Mouse (Mus musculus) lung, embryonic 16.5 days (tissue): Measurements from ENCODE around the gene Birc7. TPM values are rescaled to one million over a fixed set of nuclear protein-coding genes. Genes with fewer than 3 reads are reported as not detected.

Experiments used
- ATAC-seq: fragments of 200-750 bp; cut with Nextera tagmentation; 2 replicates; pipeline ENCODE4 v1.8.0; 2017; ENCODE audit warnings: low read depth, mild to moderate bottlenecking, moderate library complexity
- H3K27ac ChIP-seq: fragments of 300-500 bp; sonication (generic); 2 replicates; pipeline ENCODE4 v1.5.1; 2014; ENCODE audit warnings: mild to moderate bottlenecking, control low read depth, low read length
- H3K27me3 ChIP-seq: fragments of 300-500 bp; sonication (generic); 2 replicates; pipeline ENCODE4 v1.6.1; 2014; ENCODE audit warnings: low read depth, low read length, mixed read lengths; ENCODE audit not compliant: control insufficient read depth, insufficient read depth
- H3K36me3 ChIP-seq: fragments of 300-500 bp; sonication (generic); 2 replicates; pipeline ENCODE4 v1.6.1; 2014; ENCODE audit warnings: low read length; ENCODE audit not compliant: control insufficient read depth, insufficient read depth
- H3K4me1 ChIP-seq: fragments of 300-500 bp; sonication (generic); replicated peaks from 2 replicates; pipeline ENCODE4 v1.6.1; 2014; ENCODE audit warnings: low read length, mixed read lengths; ENCODE audit not compliant: control insufficient read depth, insufficient read depth
- H3K4me2 ChIP-seq: fragments of 300-500 bp; sonication (generic); 2 replicates; pipeline ENCODE4 v1.6.1; 2014; ENCODE audit warnings: low read depth, low read length, control low read depth
- H3K4me3 ChIP-seq: fragments of 300-500 bp; sonication (generic); 2 replicates; pipeline ENCODE4 v1.5.1; 2014; ENCODE audit warnings: mild to moderate bottlenecking, low read length, control low read depth
- H3K9ac ChIP-seq: fragments of 300-500 bp; sonication (generic); 2 replicates; pipeline ENCODE4 v1.6.1; 2014; ENCODE audit warnings: low read length, control low read depth
- H3K9me3 ChIP-seq: fragments of 300-500 bp; sonication (generic); 2 replicates; pipeline ENCODE4 v1.6.1; 2016; ENCODE audit warnings: low read length; ENCODE audit not compliant: control insufficient read depth
- WGBS: fragments of 180-500 bp; shearing (Covaris S2); extraction: QIAGEN DNeasy Blood & Tissue Kit; methylation state at CpG from one replicate; pipeline ENCODE4 v1.1.7; 2014; 5-methylcytosine and 5-hydroxymethylcytosine counted together
- polyA plus RNA-seq: library from polyadenylated mRNA; unstranded; fragments of >200 nt; fragmentation: Nextera tagmentation; extraction: Ambion mirVana; gene quantifications from 2 replicates; pipeline ENCODE4 v1.2.1, GENCODE M21; 2015

Gene Birc7
- polyA plus RNA-seq, 1 experiment from 2014 or later: not detected

- H3K9ac ChIP-seq: peak overlapping the region; percentile 19
- no peaks in the 10 kb centered on the region for H3K36me3 ChIP-seq
- ATAC-seq: peak; percentile 6; the same call in 1 of the 2 replicates
- no peak overlapping the region for H3K27ac ChIP-seq
- H3K4me2 ChIP-seq: peak overlapping the region; percentile 67
- H3K27me3 ChIP-seq: peaks cover 86% of the 10 kb centered on the region
- H3K4me3 ChIP-seq: peak overlapping the region; percentile 48
- H3K9me3 ChIP-seq: no peaks in the 10 kb centered on the region
- H3K4me1 ChIP-seq: peaks cover 15% of the 10 kb centered on the region
- whole genome bisulfite sequencing: under 1% methylated on average over 89 of the region's 97 CpGs
Measured at GRCm38 (mm10) chr2:180892841-180893521, 35.8 kb upstream of the Birc7 start.

- ATAC-seq: no peak
- no peaks in the 10 kb centered on the region for H3K9me3 ChIP-seq
- H3K27me3 ChIP-seq: peaks cover 81% of the 10 kb centered on the region
- H3K9ac ChIP-seq: peak overlapping the region; percentile 19
- H3K36me3 ChIP-seq: no peaks in the 10 kb centered on the region
- H3K4me3 ChIP-seq: peak overlapping the region; percentile 48
- WGBS: under 1% methylated on average over 44 of the region's 50 CpGs
- no peak overlapping the region for H3K27ac ChIP-seq
- H3K4me1 ChIP-seq: peaks cover 15% of the 10 kb centered on the region
- peak overlapping the region; percentile 67 for H3K4me2 ChIP-seq
Measured at GRCm38 (mm10) chr2:180893537-180894028, 35.2 kb upstream of the Birc7 start.

- Histone ChIP-seq H3K36me3 (no peaks in the 10 kb centered on the region), H3K4me1 (peaks cover 15% of the 10 kb centered on the region), H3K27ac (no peak overlapping the region), H3K9me3 (no peaks in the 10 kb centered on the region), H3K4me2 (peak overlapping the region; percentile 67), H3K4me3 (peak overlapping the region; percentile 48), H3K9ac (no peak overlapping the region), H3K27me3 (peaks cover 75% of the 10 kb centered on the region)
- peak; percentile 52 for ATAC-seq
- WGBS: 0% methylated on average over 55 of the region's 57 CpGs
Measured at GRCm38 (mm10) chr2:180894029-180894623, 34.7 kb upstream of the Birc7 start.

DNA sequence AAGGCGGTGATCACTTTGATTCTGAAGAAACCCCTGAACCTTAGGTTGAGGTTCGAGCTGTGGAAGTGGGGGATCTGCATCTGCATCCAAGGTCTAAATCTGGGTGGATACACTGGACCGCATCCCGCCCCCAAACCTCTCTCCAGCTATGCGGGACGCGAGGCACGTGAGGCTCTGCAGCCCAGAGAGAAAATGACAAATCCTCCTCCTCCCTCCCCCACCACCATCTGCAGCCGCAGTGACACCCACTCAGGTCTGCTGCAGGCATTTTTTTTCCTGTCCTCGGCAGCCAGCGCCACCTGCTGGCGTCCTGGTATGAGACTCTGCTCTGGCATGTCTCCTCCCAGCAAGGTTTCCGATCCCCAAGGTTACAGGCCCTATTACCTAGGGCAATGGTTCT, 34.1 kb upstream of the Birc7 start:
- 0 out of 2 replicates have a peak, but pooled peaks have one; percentile 11 for ATAC-seq
- peaks cover 69% of the 10 kb centered on the region for H3K27me3 ChIP-seq
- H3K27ac ChIP-seq: no peak overlapping the region
- H3K9ac ChIP-seq: no peak overlapping the region
- no peaks in the 10 kb centered on the region for H3K36me3 ChIP-seq
- under 1% methylated on average over 13 of the region's 13 CpGs for WGBS
- H3K4me1 ChIP-seq: peaks cover 15% of the 10 kb centered on the region
- peak overlapping the region; percentile 48 for H3K4me3 ChIP-seq
- H3K9me3 ChIP-seq: no peaks in the 10 kb centered on the region
- H3K4me2 ChIP-seq: no peak overlapping the region

DNA sequence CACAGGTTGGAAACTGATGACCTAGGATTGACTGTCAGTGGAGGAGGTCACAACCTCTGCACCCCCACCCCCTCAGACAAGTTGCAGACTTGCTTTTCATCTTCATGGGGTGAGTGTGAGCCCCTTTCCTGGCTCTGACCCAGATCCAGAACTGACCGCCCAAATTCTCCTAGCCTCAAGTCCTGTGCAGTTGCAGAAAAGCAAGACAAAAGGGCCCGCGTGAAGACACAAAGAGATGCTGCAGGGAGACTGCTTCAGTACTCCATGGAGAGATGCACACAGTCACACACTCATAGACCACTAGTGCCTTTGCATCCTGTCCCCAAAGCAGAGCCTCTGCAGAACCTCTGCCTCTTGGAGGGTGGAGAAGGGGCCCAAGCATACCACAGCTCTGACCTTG, 33.5 kb upstream of the Birc7 start:
- Histone ChIP-seq H3K4me1 (peaks cover 15% of the 10 kb centered on the region), H3K36me3 (no peaks in the 10 kb centered on the region), H3K9me3 (no peaks in the 10 kb centered on the region), H3K4me3 (no peak overlapping the region), H3K27ac (no peak overlapping the region), H3K27me3 (peaks cover 63% of the 10 kb centered on the region), H3K9ac (no peak overlapping the region), H3K4me2 (no peak overlapping the region)
- no peak for ATAC-seq
- 75% methylated on average over 3 of the region's 3 CpGs for WGBS

- 67% methylated on average over 11 of the region's 11 CpGs for WGBS
- Histone ChIP-seq H3K9ac (no peak overlapping the region), H3K4me1 (peaks cover 15% of the 10 kb centered on the region), H3K4me3 (no peak overlapping the region), H3K9me3 (no peaks in the 10 kb centered on the region), H3K4me2 (no peak overlapping the region), H3K27ac (no peak overlapping the region), H3K27me3 (peaks cover 57% of the 10 kb centered on the region), H3K36me3 (no peaks in the 10 kb centered on the region)
- no peak for ATAC-seq
Measured at GRCm38 (mm10) chr2:180895837-180896525, 32.8 kb upstream of the Birc7 start.

GRCm38 (mm10) chr2:180896819-180897625, 31.8 kb upstream of the Birc7 start:
- ATAC-seq: no peak
- Histone ChIP-seq H3K4me2 (no peak overlapping the region), H3K36me3 (no peaks in the 10 kb centered on the region), H3K9me3 (no peaks in the 10 kb centered on the region), H3K27me3 (peaks cover 46% of the 10 kb centered on the region), H3K9ac (no peak overlapping the region), H3K4me3 (no peak overlapping the region), H3K27ac (no peak overlapping the region), H3K4me1 (peaks cover 15% of the 10 kb centered on the region)
- 66% methylated on average over 15 of the region's 15 CpGs for WGBS

- Histone ChIP-seq H3K27ac (no peak overlapping the region), H3K27me3 (peaks cover 38% of the 10 kb centered on the region), H3K4me2 (no peak overlapping the region), H3K4me3 (no peak overlapping the region), H3K9ac (no peak overlapping the region), H3K4me1 (peaks cover 13% of the 10 kb centered on the region), H3K9me3 (no peaks in the 10 kb centered on the region), H3K36me3 (no peaks in the 10 kb centered on the region)
- whole genome bisulfite sequencing: 85% methylated on average over 6 of the region's 6 CpGs
- no peak for ATAC-seq
Measured at GRCm38 (mm10) chr2:180897857-180898256, 31.0 kb upstream of the Birc7 start.
